Mouse (Mus musculus) heart, embryonic 12.5 days (tissue): ENCODE data around the gene Lrrc25. TPM values are rescaled to one million over a fixed set of nuclear protein-coding genes. Genes with fewer than 3 reads are reported as not detected.

Experiments
- ATAC-seq: fragments of 200-750 bp; cut with Nextera tagmentation; 2 replicates; pipeline ENCODE4 v1.8.0; 2017; ENCODE audit warnings: moderate TSS enrichment, moderate library complexity; ENCODE audit not compliant: insufficient number of reproducible peaks, low FRiP score
- H3K27ac ChIP-seq: fragments of 300-500 bp; sonication (generic); 2 replicates; pipeline ENCODE4 v1.5.1; 2016; ENCODE audit warnings: mild to moderate bottlenecking, moderate library complexity; ENCODE audit not compliant: poor library complexity, severe bottlenecking
- H3K27me3 ChIP-seq: fragments of 300-500 bp; sonication (generic); replicated peaks from 2 replicates; pipeline ENCODE4 v1.6.1; 2016; ENCODE audit warnings: mild to moderate bottlenecking, moderate library complexity
- H3K36me3 ChIP-seq: fragments of 300-500 bp; sonication (generic); 2 replicates; pipeline ENCODE4 v1.6.1; 2016; ENCODE audit warnings: mild to moderate bottlenecking, moderate library complexity
- H3K4me1 ChIP-seq: fragments of 300-500 bp; sonication (generic); replicated peaks from 2 replicates; pipeline ENCODE4 v1.6.1; 2016; ENCODE audit warnings: mild to moderate bottlenecking
- H3K4me2 ChIP-seq: fragments of 300-500 bp; sonication (generic); 2 replicates; pipeline ENCODE4 v1.6.1; 2016; ENCODE audit warnings: mild to moderate bottlenecking, moderate library complexity
- H3K4me3 ChIP-seq: fragments of 300-500 bp; sonication (generic); 2 replicates; pipeline ENCODE4 v1.5.1; 2016; ENCODE audit warnings: mild to moderate bottlenecking
- H3K9ac ChIP-seq: fragments of 300-500 bp; sonication (generic); 2 replicates; pipeline ENCODE4 v1.6.1; 2016; ENCODE audit warnings: mild to moderate bottlenecking, moderate library complexity
- H3K9me3 ChIP-seq: fragments of 300-500 bp; sonication (generic); replicated peaks from 2 replicates; pipeline ENCODE4 v1.6.1; 2016; ENCODE audit warnings: mild to moderate bottlenecking, moderate library complexity
- WGBS: fragments of 180-500 bp; shearing (Covaris S2); methylation state at CpG from one replicate; pipeline ENCODE4 v1.1.7; 2016; 5-methylcytosine and 5-hydroxymethylcytosine counted together
- polyA plus RNA-seq: library from polyadenylated mRNA; unstranded; fragments of >200 nt; fragmentation: Nextera tagmentation; extraction: Ambion mirVana; gene quantifications from 2 replicates; pipeline ENCODE4 v1.2.1, GENCODE M21; 2016

Lrrc25 gene
- polyA plus RNA-seq, 1 experiment from 2014 or later: 0.65 TPM

DNA sequence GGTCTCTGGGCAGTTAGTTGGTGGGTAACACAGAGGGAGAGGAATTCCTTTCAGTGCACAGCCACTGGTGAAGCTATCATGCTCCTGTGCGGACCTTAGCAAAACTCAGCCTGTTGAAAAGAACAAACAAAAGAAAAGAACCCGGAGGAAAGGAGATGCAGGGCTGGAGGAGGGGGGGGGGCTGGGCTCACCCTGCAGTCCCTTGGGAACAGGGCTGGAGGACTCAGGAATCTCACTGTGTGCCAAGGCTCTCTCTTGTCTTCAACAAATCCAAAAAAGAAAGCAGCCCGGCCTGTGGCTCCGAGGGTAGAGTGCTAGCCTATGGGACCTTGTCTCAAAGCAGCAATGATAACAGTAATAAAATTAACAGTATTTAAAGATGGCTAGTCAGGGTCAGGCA lies 47.7 kb downstream of the Lrrc25 start:
- no peaks in the 10 kb centered on the region for H3K27me3 ChIP-seq
- 0 out of 2 replicates have a peak, but pooled peaks cover 5% of the 10 kb centered on the region for H3K9me3 ChIP-seq
- no peak overlapping the region for H3K4me3 ChIP-seq
- 55% methylated on average over 4 of the region's 4 CpGs for WGBS
- no peak overlapping the region for H3K27ac ChIP-seq
- peaks cover 10% of the 10 kb centered on the region for H3K4me1 ChIP-seq
- no peak overlapping the region for H3K9ac ChIP-seq
- no peak overlapping the region for H3K4me2 ChIP-seq
- no peak for ATAC-seq
- H3K36me3 ChIP-seq: no peaks in the 10 kb centered on the region

DNA sequence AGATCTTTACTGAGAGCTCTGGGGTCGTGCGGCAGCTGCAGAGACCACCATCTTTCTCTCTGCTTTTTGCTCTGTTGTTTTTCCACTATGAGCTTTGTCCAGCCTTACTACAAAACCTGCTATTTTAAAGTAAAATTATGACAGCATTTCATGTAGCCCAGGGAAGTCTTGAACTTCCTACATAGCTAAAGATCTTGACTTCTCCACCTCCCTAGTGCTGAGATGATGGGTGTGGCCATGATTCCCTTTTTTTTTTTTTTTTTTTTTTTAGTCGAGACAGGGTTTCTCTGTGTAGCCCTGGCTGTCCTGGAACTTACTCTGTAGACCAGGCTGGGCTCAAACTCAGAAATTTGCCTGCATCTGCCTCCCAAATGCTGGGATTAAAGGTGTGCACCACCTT lies 48.7 kb downstream of the Lrrc25 start:
- no peak overlapping the region for H3K27ac ChIP-seq
- no peaks in the 10 kb centered on the region for H3K36me3 ChIP-seq
- H3K4me1 ChIP-seq: peaks cover 7% of the 10 kb centered on the region
- H3K4me3 ChIP-seq: no peak overlapping the region
- H3K9ac ChIP-seq: no peak overlapping the region
- 62% methylated on average over 3 of the region's 3 CpGs for WGBS
- 0 out of 2 replicates have a peak, but pooled peaks cover 5% of the 10 kb centered on the region for H3K9me3 ChIP-seq
- H3K4me2 ChIP-seq: no peak overlapping the region
- H3K27me3 ChIP-seq: no peaks in the 10 kb centered on the region
- ATAC-seq: no peak

GRCm38 (mm10) chr8:70665599-70665998 lies 49.6 kb downstream of the Lrrc25 start:
- no peak overlapping the region for H3K4me2 ChIP-seq
- H3K9me3 ChIP-seq: 0 out of 2 replicates have a peak, but pooled peaks cover 5% of the 10 kb centered on the region
- H3K4me1 ChIP-seq: peaks cover under 1% of the 10 kb centered on the region; the same call in 1 of the 2 replicates
- WGBS: 71% methylated on average over 2 of the region's 2 CpGs
- ATAC-seq: no peak
- H3K9ac ChIP-seq: no peak overlapping the region
- H3K4me3 ChIP-seq: no peak overlapping the region
- no peaks in the 10 kb centered on the region for H3K36me3 ChIP-seq
- no peaks in the 10 kb centered on the region for H3K27me3 ChIP-seq
- H3K27ac ChIP-seq: no peak overlapping the region

GRCm38 (mm10) chr8:70667071-70667470 lies 51.1 kb downstream of the Lrrc25 start:
- H3K27ac ChIP-seq: no peak overlapping the region
- H3K4me2 ChIP-seq: no peak overlapping the region

More at GRCm38 (mm10) chr8:70667071-70667470, 51.1 kb downstream of the Lrrc25 start:
- no peaks in the 10 kb centered on the region for H3K27me3 ChIP-seq
- 0 out of 2 replicates have a peak, but pooled peaks cover 5% of the 10 kb centered on the region for H3K9me3 ChIP-seq
- no peaks in the 10 kb centered on the region for H3K4me1 ChIP-seq
- ATAC-seq: no peak; the same call in 1 of the 2 replicates
- no peak overlapping the region for H3K4me3 ChIP-seq
- H3K36me3 ChIP-seq: no peaks in the 10 kb centered on the region
- WGBS: 66% methylated on average over 5 of the region's 5 CpGs
- H3K9ac ChIP-seq: no peak overlapping the region

Other genes with a start within 250 kb of the Lrrc25 start
- 2.7 and 3.6 TPM in 2 replicates for gene Comp, start 242.6 kb upstream of the Lrrc25 start, polyA plus RNA-seq
- gene Crtc1, start 176.6 kb upstream of the Lrrc25 start, polyA plus RNA-seq: 14.9 and 15.0 TPM in 2 replicates
- gene Klhl26, start 139.2 kb upstream of the Lrrc25 start, polyA plus RNA-seq: 12.6 and 14.0 TPM in 2 replicates
- 0.22 and 0.33 TPM in 2 replicates for gene Tmem59l, start 128.8 kb upstream of the Lrrc25 start, polyA plus RNA-seq
- 1.00 and 1.8 TPM in 2 replicates for gene Crlf1, start 123.0 kb upstream of the Lrrc25 start, polyA plus RNA-seq
- gene Rex1bd, start 109.4 kb upstream of the Lrrc25 start, polyA plus RNA-seq: 115 TPM in 2 replicates
- gene Uba52, start 105.4 kb upstream of the Lrrc25 start, polyA plus RNA-seq: 779 and 792 TPM in 2 replicates
- gene Fkbp8, start 88.4 kb upstream of the Lrrc25 start, polyA plus RNA-seq: 227 and 231 TPM in 2 replicates
- 64.2 and 65.7 TPM in 2 replicates for gene Kxd1, start 88.2 kb upstream of the Lrrc25 start, polyA plus RNA-seq
- gene Ell, start 76.7 kb upstream of the Lrrc25 start, polyA plus RNA-seq: 13.5 and 14.7 TPM in 2 replicates
- 138 and 142 TPM in 2 replicates for gene Isyna1, start 21.8 kb upstream of the Lrrc25 start, polyA plus RNA-seq
- 76.0 and 78.6 TPM in 2 replicates for gene Ssbp4, start 7.3 kb upstream of the Lrrc25 start, polyA plus RNA-seq
- gene Gdf15, start 16.3 kb downstream of the Lrrc25 start, polyA plus RNA-seq: 1.0 and 1.1 TPM in 2 replicates
- 32.1 and 35.6 TPM in 2 replicates for gene Pgpep1, start 44.2 kb downstream of the Lrrc25 start, polyA plus RNA-seq
- gene Lsm4, start 57.1 kb downstream of the Lrrc25 start, polyA plus RNA-seq: 289 and 301 TPM in 2 replicates
- gene Jund, start 82.8 kb downstream of the Lrrc25 start, polyA plus RNA-seq: 183 and 206 TPM in 2 replicates
- gene Iqcn, start 87.3 kb downstream of the Lrrc25 start, polyA plus RNA-seq: 0.04 and 0.06 TPM in 2 replicates
- not detected in 2 replicates for gene Gm3336, start 102.4 kb downstream of the Lrrc25 start, polyA plus RNA-seq
- 0.05 and 0.09 TPM in 2 replicates for gene Pde4c, start 107.6 kb downstream of the Lrrc25 start, polyA plus RNA-seq
- 19.1 and 19.2 TPM in 2 replicates for gene Rab3a, start 138.5 kb downstream of the Lrrc25 start, polyA plus RNA-seq
- gene Mpv17l2, start 144.8 kb downstream of the Lrrc25 start, polyA plus RNA-seq: 37.2 and 37.9 TPM in 2 replicates
- gene Pik3r2, start 160.6 kb downstream of the Lrrc25 start, polyA plus RNA-seq: 35.2 and 37.2 TPM in 2 replicates
- 7.2 and 8.1 TPM in 2 replicates for gene Mast3, start 188.9 kb downstream of the Lrrc25 start, polyA plus RNA-seq
- not detected in 2 replicates for gene Il12rb1, start 192.3 kb downstream of the Lrrc25 start, polyA plus RNA-seq
- gene Arrdc2, start 223.6 kb downstream of the Lrrc25 start, polyA plus RNA-seq: 2.5 and 2.7 TPM in 2 replicates
- gene Kcnn1, start 247.1 kb downstream of the Lrrc25 start, polyA plus RNA-seq: 1.7 and 1.8 TPM in 2 replicates